Mouse (Mus musculus) ES-Bruce4 (cell line): ENCODE data around the gene Nr2f6.

Experiments used
- CTCF ChIP-seq: IDR thresholded peaks from one replicate; pipeline ENCODE4 v1.8.1; 2011; ENCODE audit warnings: low read depth, low read length
- EP300 ChIP-seq: IDR thresholded peaks from 2 replicates; pipeline ENCODE4 v1.6.1; 2011; ENCODE audit warnings: low read depth, low read length; ENCODE audit not compliant: insufficient read depth
- POLR2A ChIP-seq: IDR thresholded peaks from one replicate; pipeline ENCODE4 v1.8.1; 2011; ENCODE audit warnings: low read length; ENCODE audit not compliant: insufficient read depth

GRCm38 (mm10) chr8:71400826-71401225 lies 19.1 kb upstream of the Nr2f6 start:
- no peak for TF ChIP-seq CTCF
- TF ChIP-seq POLR2A = no peak
- no peak for TF ChIP-seq EP300
